Mouse (Mus musculus): ENCODE results near the gene Errfi1. TPM values are rescaled to one million over a fixed set of nuclear protein-coding genes. Genes with fewer than 3 reads are reported as not detected.
"Not testable (repeated sequence)": the region's sequence is repeated elsewhere in the genome, so short reads cannot be mapped to it uniquely, and the experiment has no call there.

The Errfi1 gene
- polyA plus RNA-seq, 1 experiment from 2014 or later, result 16.6 TPM

- H3K4me2 ChIP-seq (ENCODE audit: low read length), result no peak overlapping the region
- no peak for ATAC-seq
- H3K27ac ChIP-seq (ENCODE audit: low read length), result no peak overlapping the region
- peaks cover 10% of the 10 kb centered on the region for H3K4me1 ChIP-seq (replicated peaks; ENCODE audit: control insufficient read depth, insufficient read depth, low read length)
- H3K36me3 ChIP-seq (ENCODE audit: control insufficient read depth, insufficient read depth), result peaks cover 6% of the 10 kb centered on the region
- 81% methylated on average over 13 of the region's 13 CpGs for WGBS
- H3K9me3 ChIP-seq (ENCODE audit: control insufficient read depth, low read length), result no peaks in the 10 kb centered on the region
- H3K27me3 ChIP-seq (replicated peaks; ENCODE audit: control insufficient read depth, insufficient read depth, low read length), result no peaks in the 10 kb centered on the region
- no peak overlapping the region for H3K4me3 ChIP-seq (replicated peaks; ENCODE audit: low read length)
- H3K9ac ChIP-seq (replicated peaks; ENCODE audit: low read depth, low read length), result no peak overlapping the region
These were observed 17.3 kb downstream of the Errfi1 start for GRCm38 (mm10) chr4:150870963-150871391.

- no peak overlapping the region for H3K27ac ChIP-seq (ENCODE audit: low read length)
- H3K4me3 ChIP-seq (replicated peaks; ENCODE audit: low read length), result no peak overlapping the region
- peaks cover 10% of the 10 kb centered on the region for H3K4me1 ChIP-seq (replicated peaks; ENCODE audit: control insufficient read depth, insufficient read depth, low read length)
- 0 out of 2 replicates have a peak overlapping the region, but pooled peaks have one; percentile 5 for H3K9ac ChIP-seq (replicated peaks; ENCODE audit: low read depth, low read length)
- H3K27me3 ChIP-seq (replicated peaks; ENCODE audit: control insufficient read depth, insufficient read depth, low read length), result no peaks in the 10 kb centered on the region
- H3K4me2 ChIP-seq (ENCODE audit: low read length), result no peak overlapping the region
- H3K9me3 ChIP-seq (ENCODE audit: control insufficient read depth, low read length), result no peaks in the 10 kb centered on the region
- WGBS, result 27% methylated on average over 10 of the region's 10 CpGs
- ATAC-seq, result peak; percentile 15; the same call in 1 of the 2 replicates
- peaks cover 4% of the 10 kb centered on the region for H3K36me3 ChIP-seq (ENCODE audit: control insufficient read depth, insufficient read depth)
These were observed 17.8 kb downstream of the Errfi1 start for GRCm38 (mm10) chr4:150871392-150872138.

- H3K27me3 ChIP-seq (replicated peaks; ENCODE audit: control insufficient read depth, insufficient read depth, low read length), result no peaks in the 10 kb centered on the region
- no peak overlapping the region for H3K4me2 ChIP-seq (ENCODE audit: low read length)
- no peak overlapping the region for H3K9ac ChIP-seq (replicated peaks; ENCODE audit: low read depth, low read length)
- ATAC-seq, result no peak; the same call in 1 of the 2 replicates
- H3K36me3 ChIP-seq (ENCODE audit: control insufficient read depth, insufficient read depth), result peaks cover 4% of the 10 kb centered on the region; the same call in 1 of the 2 replicates
- WGBS, result 45% methylated on average over 9 of the region's 9 CpGs
- H3K9me3 ChIP-seq (ENCODE audit: control insufficient read depth, low read length), result no peaks in the 10 kb centered on the region
- H3K27ac ChIP-seq (ENCODE audit: low read length), result no peak overlapping the region
- H3K4me1 ChIP-seq (replicated peaks; ENCODE audit: control insufficient read depth, insufficient read depth, low read length), result peaks cover 10% of the 10 kb centered on the region
- no peak overlapping the region for H3K4me3 ChIP-seq (replicated peaks; ENCODE audit: low read length)
These were observed 18.5 kb downstream of the Errfi1 start for GRCm38 (mm10) chr4:150872139-150872651.

- no peak for ATAC-seq
- no peaks in the 10 kb centered on the region for H3K36me3 ChIP-seq (ENCODE audit: control insufficient read depth, insufficient read depth)
- H3K4me2 ChIP-seq (ENCODE audit: low read length), result no peak overlapping the region
- H3K9me3 ChIP-seq (ENCODE audit: control insufficient read depth, low read length), result no peaks in the 10 kb centered on the region
- WGBS, result 87% methylated on average over 8 of the region's 8 CpGs
- H3K9ac ChIP-seq (replicated peaks; ENCODE audit: low read depth, low read length), result no peak overlapping the region
- H3K4me3 ChIP-seq (replicated peaks; ENCODE audit: low read length), result no peak overlapping the region
- H3K27ac ChIP-seq (ENCODE audit: low read length), result no peak overlapping the region
- peaks cover 10% of the 10 kb centered on the region for H3K4me1 ChIP-seq (replicated peaks; ENCODE audit: control insufficient read depth, insufficient read depth, low read length)
- H3K27me3 ChIP-seq (replicated peaks; ENCODE audit: control insufficient read depth, insufficient read depth, low read length), result no peaks in the 10 kb centered on the region
These were observed 19.0 kb downstream of the Errfi1 start for GRCm38 (mm10) chr4:150872681-150873080.

- H3K9ac ChIP-seq (replicated peaks; ENCODE audit: low read depth, low read length); ATAC-seq; H3K27ac ChIP-seq (ENCODE audit: low read length); H3K9me3 ChIP-seq (ENCODE audit: control insufficient read depth, low read length); H3K36me3 ChIP-seq (ENCODE audit: control insufficient read depth, insufficient read depth); H3K4me2 ChIP-seq (ENCODE audit: low read length); H3K27me3 ChIP-seq (replicated peaks; ENCODE audit: control insufficient read depth, insufficient read depth, low read length); H3K4me3 ChIP-seq (replicated peaks; ENCODE audit: low read length): not testable (repeated sequence)
- 85% methylated on average over 4 of the region's 4 CpGs for WGBS
- H3K4me1 ChIP-seq (replicated peaks; ENCODE audit: control insufficient read depth, insufficient read depth, low read length), result peaks cover 10% of the 10 kb centered on the region
These were observed 20.7 kb downstream of the Errfi1 start for GRCm38 (mm10) chr4:150874416-150874815.

- WGBS, result 87% methylated on average over 10 of the region's 10 CpGs
- no peak overlapping the region for H3K27ac ChIP-seq (ENCODE audit: low read length)
- H3K4me2 ChIP-seq (ENCODE audit: low read length), result no peak overlapping the region
- H3K9me3 ChIP-seq (ENCODE audit: control insufficient read depth, low read length), result peaks cover 17% of the 10 kb centered on the region
- no peaks in the 10 kb centered on the region for H3K27me3 ChIP-seq (replicated peaks; ENCODE audit: control insufficient read depth, insufficient read depth, low read length)
- no peak overlapping the region for H3K9ac ChIP-seq (replicated peaks; ENCODE audit: low read depth, low read length)
- no peaks in the 10 kb centered on the region for H3K36me3 ChIP-seq (ENCODE audit: control insufficient read depth, insufficient read depth)
- H3K4me1 ChIP-seq (replicated peaks; ENCODE audit: control insufficient read depth, insufficient read depth, low read length), result peaks cover 10% of the 10 kb centered on the region
- no peak overlapping the region for H3K4me3 ChIP-seq (replicated peaks; ENCODE audit: low read length)
- no peak for ATAC-seq
These were observed 21.7 kb downstream of the Errfi1 start for GRCm38 (mm10) chr4:150875393-150875792.

GRCm38 (mm10) chr4:150879631-150880030 lies 25.9 kb downstream of the Errfi1 start:
- WGBS, result 97% methylated on average over 22 of the region's 22 CpGs
- Histone ChIP-seq H3K9me3 (ENCODE audit: control insufficient read depth, low read length) (peaks cover 19% of the 10 kb centered on the region), H3K27me3 (replicated peaks; ENCODE audit: control insufficient read depth, insufficient read depth, low read length) (no peaks in the 10 kb centered on the region), H3K9ac (replicated peaks; ENCODE audit: low read depth, low read length) (no peak overlapping the region), H3K4me2 (ENCODE audit: low read length) (no peak overlapping the region), H3K27ac (ENCODE audit: low read length) (no peak overlapping the region), H3K36me3 (ENCODE audit: control insufficient read depth, insufficient read depth) (no peaks in the 10 kb centered on the region), H3K4me3 (replicated peaks; ENCODE audit: low read length) (no peak overlapping the region), H3K4me1 (replicated peaks; ENCODE audit: control insufficient read depth, insufficient read depth, low read length) (no peaks in the 10 kb centered on the region)
- no peak for ATAC-seq

GRCm38 (mm10) chr4:150880364-150880763 lies 26.6 kb downstream of the Errfi1 start:
- no peak for ATAC-seq
- Histone ChIP-seq H3K4me3 (replicated peaks; ENCODE audit: low read length) (no peak overlapping the region), H3K9me3 (ENCODE audit: control insufficient read depth, low read length) (peaks cover 19% of the 10 kb centered on the region), H3K4me2 (ENCODE audit: low read length) (no peak overlapping the region), H3K27ac (ENCODE audit: low read length) (no peak overlapping the region), H3K4me1 (replicated peaks; ENCODE audit: control insufficient read depth, insufficient read depth, low read length) (no peaks in the 10 kb centered on the region), H3K27me3 (replicated peaks; ENCODE audit: control insufficient read depth, insufficient read depth, low read length) (no peaks in the 10 kb centered on the region), H3K36me3 (ENCODE audit: control insufficient read depth, insufficient read depth) (no peaks in the 10 kb centered on the region), H3K9ac (replicated peaks; ENCODE audit: low read depth, low read length) (no peak overlapping the region)
- 83% methylated on average over 5 of the region's 5 CpGs for WGBS

- H3K4me3 ChIP-seq (replicated peaks; ENCODE audit: low read length), result no peak overlapping the region
- H3K4me1 ChIP-seq (replicated peaks; ENCODE audit: control insufficient read depth, insufficient read depth, low read length), result no peaks in the 10 kb centered on the region
- no peak for ATAC-seq
- H3K4me2 ChIP-seq (ENCODE audit: low read length), result no peak overlapping the region
- no peaks in the 10 kb centered on the region for H3K27me3 ChIP-seq (replicated peaks; ENCODE audit: control insufficient read depth, insufficient read depth, low read length)
- no peaks in the 10 kb centered on the region for H3K36me3 ChIP-seq (ENCODE audit: control insufficient read depth, insufficient read depth)
- WGBS, result 89% methylated on average over 5 of the region's 5 CpGs
- no peak overlapping the region for H3K9ac ChIP-seq (replicated peaks; ENCODE audit: low read depth, low read length)
- H3K27ac ChIP-seq (ENCODE audit: low read length), result no peak overlapping the region
- peaks cover 19% of the 10 kb centered on the region for H3K9me3 ChIP-seq (ENCODE audit: control insufficient read depth, low read length)
These were observed 28.9 kb downstream of the Errfi1 start for GRCm38 (mm10) chr4:150882632-150883031.

Measured in forebrain, embryonic 16.5 days (tissue).